Mouse (Mus musculus) heart, embryonic 11.5 days (tissue): Measurements from ENCODE around the gene Tmprss6. TPM values are rescaled to one million over a fixed set of nuclear protein-coding genes. Genes with fewer than 3 reads are reported as not detected.

Experiments
- ATAC-seq: fragments of 200-750 bp; cut with Nextera tagmentation; replicated peaks from 2 replicates; pipeline ENCODE4 v1.8.0; 2017; ENCODE audit warnings: moderate library complexity; ENCODE audit not compliant: insufficient number of reproducible peaks, low FRiP score, low TSS enrichment
- H3K27ac ChIP-seq: fragments of 300-500 bp; sonication (generic); 2 replicates; pipeline ENCODE4 v1.5.1; 2014; ENCODE audit warnings: mild to moderate bottlenecking, low read depth, low read length
- H3K27me3 ChIP-seq: fragments of 300-500 bp; sonication (generic); 2 replicates; pipeline ENCODE4 v1.6.1; 2014; ENCODE audit warnings: mild to moderate bottlenecking, low read length, mixed read lengths; ENCODE audit not compliant: control insufficient read depth, insufficient read depth
- H3K36me3 ChIP-seq: fragments of 300-500 bp; sonication (generic); 2 replicates; pipeline ENCODE4 v1.6.1; 2014; ENCODE audit warnings: mild to moderate bottlenecking, low read length, moderate library complexity, mixed read lengths; ENCODE audit not compliant: control insufficient read depth, insufficient read depth
- H3K4me1 ChIP-seq: fragments of 300-500 bp; sonication (generic); 2 replicates; pipeline ENCODE4 v1.6.1; 2014; ENCODE audit warnings: low read length; ENCODE audit not compliant: control insufficient read depth, insufficient read depth
- H3K4me2 ChIP-seq: fragments of 300-500 bp; sonication (generic); 2 replicates; pipeline ENCODE4 v1.6.1; 2014; ENCODE audit warnings: mild to moderate bottlenecking, moderate library complexity
- H3K4me3 ChIP-seq: fragments of 300-500 bp; sonication (generic); 2 replicates; pipeline ENCODE4 v1.5.1; 2014; ENCODE audit warnings: low read depth, low read length
- H3K9ac ChIP-seq: fragments of 300-500 bp; sonication (generic); 2 replicates; pipeline ENCODE4 v1.6.1; 2014; ENCODE audit warnings: mild to moderate bottlenecking, low read depth, low read length, moderate library complexity
- H3K9me3 ChIP-seq: fragments of 300-500 bp; sonication (generic); replicated peaks from 2 replicates; pipeline ENCODE4 v1.6.1; 2016; ENCODE audit warnings: low read length; ENCODE audit not compliant: control insufficient read depth
- WGBS: fragments of 180-500 bp; shearing (Covaris S2); extraction: QIAGEN DNeasy Blood & Tissue Kit; methylation state at CpG from one replicate; pipeline ENCODE4 v1.1.7; 2014; ENCODE audit not compliant: insufficient replicate concordance; 5-methylcytosine and 5-hydroxymethylcytosine counted together
- polyA plus RNA-seq: library from polyadenylated mRNA; unstranded; fragments of >200 nt; fragmentation: Nextera tagmentation; extraction: Ambion mirVana; gene quantifications from 2 replicates; pipeline ENCODE4 v1.2.1, GENCODE M21; 2014

Gene Tmprss6
- polyA plus RNA-seq, 1 experiment from 2014 or later, result 0.64 TPM

DNA sequence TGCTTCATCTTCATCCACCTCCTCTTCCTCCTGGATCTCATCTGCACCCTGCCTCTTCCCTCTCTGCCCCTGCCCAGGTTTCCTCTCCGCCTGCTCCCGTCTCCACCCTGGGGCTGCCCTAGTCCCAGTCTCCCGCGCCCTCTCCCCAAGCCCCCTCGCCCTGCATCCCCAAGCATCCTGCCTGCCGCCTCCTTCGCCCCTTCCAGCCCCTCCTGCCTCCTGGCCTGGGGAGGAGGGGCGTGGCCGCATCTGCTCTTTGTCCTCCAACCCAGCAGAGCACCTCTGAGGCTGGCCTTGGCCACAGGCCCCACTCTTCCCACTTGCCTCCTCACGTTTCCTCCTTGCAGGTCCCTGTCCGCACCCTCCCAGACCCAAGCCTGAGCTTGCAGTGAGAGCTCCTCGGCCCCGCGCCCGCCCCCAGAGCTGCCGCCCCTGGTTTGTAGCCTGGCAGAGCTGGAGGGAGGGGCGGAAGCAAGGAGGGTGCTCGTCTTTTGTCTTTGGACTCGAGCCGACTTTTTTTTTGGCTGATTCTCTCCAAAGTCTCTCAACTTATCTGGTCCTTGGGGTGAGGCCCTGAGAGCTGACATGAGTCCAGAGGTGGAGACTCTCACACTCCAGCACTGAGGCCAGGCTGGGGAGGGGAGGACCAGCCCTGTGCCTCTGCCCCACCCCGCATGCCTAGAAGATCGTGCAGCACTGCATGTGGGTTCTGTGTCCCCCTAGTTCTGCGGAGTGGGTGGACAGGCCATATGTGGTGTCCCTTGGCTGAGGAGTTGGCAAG is 31.0 kb downstream of the Tmprss6 start:
- Histone ChIP-seq H3K27me3 (peaks cover 6% of the 10 kb centered on the region), H3K4me1 (peaks cover 22% of the 10 kb centered on the region), H3K4me3 (peak overlapping the region; percentile 20), H3K4me2 (peak overlapping the region; percentile 58), H3K27ac (peak overlapping the region; percentile 54), H3K36me3 (no peaks in the 10 kb centered on the region), H3K9ac (peak overlapping the region; percentile 50; the same call in 1 of the 2 replicates), H3K9me3 (no peaks in the 10 kb centered on the region)
- no peak; the same call in 1 of the 2 replicates for ATAC-seq
- 21% methylated on average over 23 of the region's 23 CpGs for WGBS

DNA sequence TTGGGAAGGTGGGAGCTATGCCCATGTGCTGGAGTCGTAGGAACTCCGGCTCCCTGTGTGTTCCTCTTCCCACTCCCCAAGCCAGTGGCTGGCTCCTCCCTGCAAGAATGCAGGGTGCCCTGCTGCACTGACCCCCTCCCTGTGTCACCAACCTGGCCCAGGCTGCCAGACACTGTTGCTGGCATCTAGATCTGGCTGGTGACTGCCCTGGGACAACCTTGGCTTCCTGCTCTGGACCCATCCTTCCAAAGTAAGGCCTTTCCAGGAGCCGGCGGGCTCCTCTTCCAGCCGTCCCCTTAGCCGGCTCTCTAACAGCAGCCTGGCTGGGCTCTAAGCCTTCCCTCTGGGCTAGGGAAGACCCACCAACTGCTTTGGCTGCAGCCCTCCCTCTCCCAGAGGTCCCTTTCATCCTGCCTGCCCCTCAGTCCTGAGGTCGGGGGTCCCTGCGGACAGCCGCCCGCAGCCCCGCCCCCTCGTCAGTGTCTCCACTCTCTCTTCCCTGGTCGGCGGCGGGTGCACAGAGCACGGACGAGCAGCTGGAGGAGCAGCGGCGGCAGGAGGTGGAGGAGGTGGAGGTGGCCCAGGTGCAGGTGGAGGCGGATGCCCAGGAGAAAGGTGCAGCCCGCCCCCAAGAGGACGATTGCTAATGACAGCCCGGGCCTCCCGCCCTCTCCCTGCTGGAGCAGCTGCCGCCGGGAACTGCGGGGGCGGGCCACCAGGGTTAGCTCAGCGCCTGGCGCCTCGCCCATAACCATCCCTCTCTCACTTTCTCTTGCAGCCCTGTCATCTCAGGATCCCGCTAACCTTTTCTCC is 31.8 kb downstream of the Tmprss6 start:
- WGBS, result 12% methylated on average over 28 of the region's 32 CpGs
- Histone ChIP-seq H3K36me3 (no peaks in the 10 kb centered on the region), H3K4me2 (peak overlapping the region; percentile 58), H3K4me1 (peaks cover 22% of the 10 kb centered on the region), H3K27me3 (peaks cover 6% of the 10 kb centered on the region), H3K9me3 (no peaks in the 10 kb centered on the region), H3K4me3 (peak overlapping the region; percentile 20), H3K27ac (no peak overlapping the region), H3K9ac (peak overlapping the region; percentile 50)
- ATAC-seq, result peak; percentile 23; the same call in 1 of the 2 replicates

DNA sequence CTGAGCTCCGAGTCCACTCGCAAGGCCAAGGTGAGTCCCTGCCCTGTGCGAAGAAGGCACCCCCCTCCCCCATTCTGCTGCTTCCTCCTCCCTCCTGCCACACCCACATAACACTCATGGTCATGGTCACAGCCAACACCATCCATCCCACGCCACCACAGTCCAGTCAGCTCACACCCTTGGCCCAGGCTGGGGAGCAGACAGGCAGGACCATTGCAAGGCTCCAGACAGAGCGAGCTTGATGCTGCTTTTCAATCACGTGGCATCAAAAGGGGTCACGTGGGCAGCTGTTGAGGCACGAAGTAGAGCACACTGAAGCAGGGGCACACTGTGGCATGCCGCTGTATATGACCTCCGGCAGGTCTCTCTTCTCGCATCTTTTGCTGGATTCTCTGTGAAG is 32.8 kb downstream of the Tmprss6 start:
- Histone ChIP-seq H3K36me3 (no peaks in the 10 kb centered on the region), H3K4me3 (no peak overlapping the region), H3K9ac (no peak overlapping the region), H3K27me3 (peaks cover 6% of the 10 kb centered on the region), H3K27ac (no peak overlapping the region), H3K4me1 (peaks cover 22% of the 10 kb centered on the region), H3K4me2 (no peak overlapping the region), H3K9me3 (no peaks in the 10 kb centered on the region)
- WGBS, result 78% methylated on average over 11 of the region's 11 CpGs
- ATAC-seq, result no peak

DNA sequence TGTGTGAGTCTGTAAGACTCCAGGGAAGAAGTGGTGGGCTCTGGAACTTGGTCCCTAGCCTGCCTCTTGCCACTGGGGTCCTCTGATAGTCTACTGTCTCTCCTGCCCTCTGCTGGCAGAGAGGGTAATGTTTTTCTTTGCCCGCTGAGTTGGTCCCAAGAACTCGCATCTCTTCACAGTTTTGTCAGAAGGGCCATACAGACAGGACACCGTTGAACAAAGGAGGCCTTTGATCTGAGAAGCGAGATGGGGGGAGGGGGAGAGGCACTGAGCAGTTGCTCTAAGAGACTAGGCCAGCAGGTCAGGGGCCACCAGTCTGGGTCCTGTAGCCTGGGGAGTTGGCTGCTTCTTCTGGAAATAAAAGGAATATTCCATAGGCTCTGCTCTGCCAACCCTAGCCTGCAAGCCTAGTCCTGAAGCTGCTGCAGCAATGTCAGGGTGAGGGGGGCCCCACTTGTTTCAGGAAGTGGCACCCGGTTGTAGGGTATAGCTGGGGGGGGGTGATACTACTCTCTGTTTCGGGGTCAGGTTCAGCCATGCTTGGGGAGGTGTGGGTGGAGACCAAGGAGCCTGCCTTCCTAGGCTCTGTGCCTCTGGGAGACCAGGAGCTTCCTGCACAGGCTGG is 33.4 kb downstream of the Tmprss6 start:
- Histone ChIP-seq H3K4me3 (no peak overlapping the region), H3K9ac (no peak overlapping the region), H3K36me3 (no peaks in the 10 kb centered on the region), H3K9me3 (no peaks in the 10 kb centered on the region), H3K4me1 (peaks cover 22% of the 10 kb centered on the region), H3K27ac (no peak overlapping the region), H3K27me3 (peaks cover 6% of the 10 kb centered on the region), H3K4me2 (no peak overlapping the region)
- ATAC-seq, result no peak
- WGBS, result 31% methylated on average over 6 of the region's 6 CpGs

DNA sequence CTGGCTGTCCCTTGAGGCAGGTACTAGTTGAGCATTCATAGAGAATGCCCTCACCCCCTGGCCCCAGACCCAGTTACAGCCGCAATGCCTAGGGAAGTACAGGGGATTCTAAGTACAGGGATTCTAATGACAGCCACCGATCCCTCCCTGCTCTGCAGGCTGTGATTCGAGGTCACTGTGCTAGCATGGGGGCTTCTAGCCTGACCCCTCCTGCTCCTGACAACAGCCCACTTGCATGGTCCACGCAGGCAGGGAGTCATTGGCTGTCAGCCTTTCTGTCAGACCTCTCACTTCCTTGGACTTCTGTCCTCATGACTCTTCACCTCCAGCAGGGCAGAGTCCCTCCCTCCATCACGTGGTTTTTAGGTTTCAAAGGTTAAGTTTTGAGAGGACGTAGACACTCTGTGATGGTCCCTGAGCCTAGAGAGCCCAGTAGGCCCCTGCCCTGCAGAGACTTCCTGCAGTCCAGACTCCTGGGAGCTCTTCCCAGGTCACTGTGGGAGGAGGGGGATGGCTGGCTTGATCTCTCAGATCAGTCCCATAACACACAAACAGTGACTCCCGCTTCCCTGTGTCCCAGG is 36.8 kb downstream of the Tmprss6 start:
- Histone ChIP-seq H3K27ac (no peak overlapping the region), H3K4me2 (no peak overlapping the region), H3K4me3 (no peak overlapping the region), H3K4me1 (peaks cover 11% of the 10 kb centered on the region; the same call in 1 of the 2 replicates), H3K9ac (no peak overlapping the region), H3K9me3 (no peaks in the 10 kb centered on the region), H3K27me3 (peaks cover 12% of the 10 kb centered on the region), H3K36me3 (no peaks in the 10 kb centered on the region)
- 77% methylated on average over 7 of the region's 7 CpGs for WGBS
- no peak for ATAC-seq

DNA sequence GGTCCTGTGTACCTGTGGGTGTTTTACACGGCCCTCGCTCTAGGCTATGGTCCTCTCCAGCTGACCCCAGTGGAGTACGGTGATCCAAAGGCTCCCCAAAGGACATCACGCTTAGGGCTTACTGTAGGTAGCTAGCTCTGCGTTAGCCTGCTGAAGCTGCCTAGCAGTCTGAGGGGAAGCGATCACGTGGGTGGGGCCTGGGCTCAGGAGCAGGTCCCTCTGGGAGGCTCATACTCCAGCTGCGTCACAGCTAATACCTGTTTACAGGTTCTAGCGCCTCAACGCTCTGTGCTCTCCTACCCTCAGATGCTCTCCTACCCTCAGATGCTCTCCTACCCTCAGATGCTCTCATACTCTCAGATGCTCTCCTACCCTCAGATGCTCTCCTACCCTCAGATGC is 37.6 kb downstream of the Tmprss6 start:
- Histone ChIP-seq H3K4me3 (no peak overlapping the region), H3K4me2 (no peak overlapping the region)

DNA sequence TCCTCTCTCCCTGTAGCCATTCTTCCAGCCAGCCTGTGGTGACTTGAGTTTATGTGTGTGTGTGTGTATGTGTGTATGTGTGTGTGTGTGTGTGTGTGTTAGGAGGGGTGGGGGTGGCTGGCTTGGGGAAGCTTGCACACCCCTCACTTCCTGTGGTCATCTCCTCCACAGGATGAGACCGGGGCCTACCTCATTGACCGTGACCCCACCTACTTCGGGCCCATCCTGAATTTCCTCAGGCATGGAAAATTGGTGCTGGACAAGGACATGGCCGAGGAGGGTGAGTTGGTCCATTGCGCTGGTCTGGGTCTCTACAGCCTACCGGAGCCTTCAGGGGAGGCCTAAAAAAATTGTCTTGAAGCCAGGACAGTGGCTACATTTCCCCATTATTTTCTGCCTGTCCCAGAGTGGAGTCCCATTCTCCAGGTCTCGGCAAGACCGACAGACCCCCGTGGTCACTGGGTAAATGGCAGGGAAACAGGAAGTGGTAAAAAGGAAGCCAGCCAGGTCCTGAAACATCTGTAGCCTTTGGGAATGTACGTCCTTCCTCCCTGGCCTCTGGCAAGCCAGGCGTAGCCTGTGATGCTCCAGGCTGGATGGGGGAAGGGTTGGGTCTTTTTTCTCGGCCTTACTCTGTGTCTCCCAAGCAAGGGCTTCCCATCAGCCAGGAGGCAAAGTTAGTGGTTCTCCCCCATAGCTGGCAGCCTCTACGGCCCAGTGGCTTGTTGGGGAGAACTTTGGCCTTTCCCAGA is 38.4 kb downstream of the Tmprss6 start:
- Histone ChIP-seq H3K4me1 (peaks cover 7% of the 10 kb centered on the region; the same call in 1 of the 2 replicates), H3K4me3 (no peak overlapping the region), H3K27me3 (peaks cover 9% of the 10 kb centered on the region), H3K9me3 (no peaks in the 10 kb centered on the region), H3K36me3 (no peaks in the 10 kb centered on the region), H3K4me2 (no peak overlapping the region; the same call in none of the 2 replicates), H3K9ac (no peak overlapping the region), H3K27ac (peak overlapping the region; percentile 41; the same call in 1 of the 2 replicates)
- WGBS, result 70% methylated on average over 13 of the region's 13 CpGs
- no peak for ATAC-seq

More for the DNA sequence above, 37.6 kb downstream of the Tmprss6 start:
- H3K9me3 ChIP-seq, result no peaks in the 10 kb centered on the region
- H3K9ac ChIP-seq, result no peak overlapping the region
- peaks cover 9% of the 10 kb centered on the region for H3K27me3 ChIP-seq
- WGBS, result 83% methylated on average over 10 of the region's 10 CpGs
- H3K27ac ChIP-seq, result no peak overlapping the region
- H3K4me1 ChIP-seq, result peaks cover 7% of the 10 kb centered on the region; the same call in 1 of the 2 replicates
- H3K36me3 ChIP-seq, result no peaks in the 10 kb centered on the region
- ATAC-seq, result no peak

DNA sequence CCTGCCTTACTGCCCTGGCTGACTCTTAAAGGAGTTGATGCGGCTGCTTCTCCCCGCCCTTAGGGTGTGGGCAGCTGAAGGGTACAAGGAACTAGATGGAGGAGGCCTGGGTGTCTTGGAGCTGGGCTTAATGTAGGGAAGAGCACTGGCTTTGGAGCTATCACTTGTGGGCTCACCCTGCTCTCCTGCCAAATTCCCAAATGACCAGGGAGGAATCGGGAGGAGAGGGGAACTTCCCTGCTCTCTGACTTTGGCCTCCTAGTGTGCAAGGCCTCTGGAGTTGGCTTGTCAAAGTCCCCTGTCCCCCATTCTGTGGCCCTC is 39.3 kb downstream of the Tmprss6 start:
- 5% methylated on average over 3 of the region's 3 CpGs for WGBS
- Histone ChIP-seq H3K27ac (no peak overlapping the region), H3K4me1 (peaks cover 7% of the 10 kb centered on the region; the same call in 1 of the 2 replicates), H3K36me3 (no peaks in the 10 kb centered on the region), H3K9ac (peak overlapping the region; percentile 73), H3K9me3 (no peaks in the 10 kb centered on the region), H3K4me2 (peak overlapping the region; percentile 91), H3K27me3 (peaks cover 11% of the 10 kb centered on the region), H3K4me3 (peak overlapping the region; percentile 72)
- no peak for ATAC-seq
